In genomic region chr9:84754828-84755227, GRCm38 (mm10) we compare ENCODE assay signal across 32 mouse cellular contexts.
"Had no signal": no experiment of that assay in that cellular context is flagged by ENCODE, and none has a peak within 500 bp of the region (broad histone marks: within the 10 kb centered on the region; RNA-seq: fewer than 3 reads in every experiment).

No protein-coding gene starts in this region.

- H3K9me3 ChIP-seq: limb, embryonic 12.5 days; limb, embryonic 15.5 days; liver, embryonic 12.5 days; liver, embryonic 13.5 days; liver, embryonic 15.5 days; lung, embryonic 15.5 days; megakaryocyte, embryonic 14.5 days; midbrain, embryonic 10.5 days; midbrain, embryonic 12.5 days; midbrain, embryonic 13.5 days; midbrain, embryonic 15.5 days; neural tube, embryonic 12.5 days; neural tube, embryonic 13.5 days had no signal

- H3K9ac ChIP-seq: limb, embryonic 12.5 days; limb, embryonic 15.5 days; liver, embryonic 12.5 days; liver, embryonic 13.5 days; liver, embryonic 14.5 days; liver, embryonic 15.5 days; liver, postnatal 0 days; lung, embryonic 14.5 days; lung, embryonic 15.5 days; midbrain, embryonic 12.5 days; midbrain, embryonic 13.5 days; midbrain, embryonic 15.5 days; neural tube, embryonic 12.5 days; neural tube, embryonic 13.5 days had no signal

- DNase-seq: left cerebral cortex, postnatal 4 days; liver; liver, embryonic 13.5 days; liver, postnatal 0 days; lung, adult 18-20 months; lung, adult 2 months; lung, embryonic 14.5 days; lung, postnatal 10 days; lung, postnatal 14 days; lung, postnatal 36 days; lung, postnatal 4 days; midbrain, embryonic 14.5 days had no signal

- H3K4me3 ChIP-seq: left cerebral cortex, adult 2 months; limb, embryonic 12.5 days; limb, embryonic 15.5 days; liver, embryonic 12.5 days; liver, embryonic 13.5 days; liver, embryonic 15.5 days; lung, embryonic 15.5 days; megakaryocyte, embryonic 14.5 days; midbrain, embryonic 10.5 days; midbrain, embryonic 12.5 days; midbrain, embryonic 13.5 days; midbrain, embryonic 15.5 days; myocyte; neural tube, embryonic 12.5 days; neural tube, embryonic 13.5 days had no signal

- H3K4me1 ChIP-seq: limb, embryonic 12.5 days; limb, embryonic 15.5 days; liver, embryonic 12.5 days; liver, embryonic 13.5 days; liver, embryonic 15.5 days; lung, embryonic 15.5 days; megakaryocyte, embryonic 14.5 days; midbrain, embryonic 10.5 days; midbrain, embryonic 12.5 days; midbrain, embryonic 13.5 days; midbrain, embryonic 15.5 days; neural tube, embryonic 12.5 days; neural tube, embryonic 13.5 days had no signal

- ATAC-seq: liver, embryonic 12.5 days; liver, postnatal 0 days; lung, postnatal 0 days; midbrain, embryonic 15.5 days; midbrain, embryonic 16.5 days had no signal

- H3K4me2 ChIP-seq: limb, embryonic 12.5 days; limb, embryonic 15.5 days; liver, embryonic 11.5 days; liver, embryonic 12.5 days; liver, embryonic 13.5 days; liver, embryonic 15.5 days; lung, embryonic 14.5 days; lung, embryonic 15.5 days; midbrain, embryonic 11.5 days; midbrain, embryonic 12.5 days; midbrain, embryonic 13.5 days; midbrain, embryonic 15.5 days; neural tube, embryonic 12.5 days; neural tube, embryonic 13.5 days had no signal

- H3K27me3 ChIP-seq: limb, embryonic 12.5 days; limb, embryonic 15.5 days; liver, embryonic 12.5 days; liver, embryonic 13.5 days; liver, embryonic 15.5 days; lung, embryonic 15.5 days; megakaryocyte, embryonic 14.5 days; midbrain, embryonic 12.5 days; midbrain, embryonic 13.5 days; midbrain, embryonic 15.5 days; neural tube, embryonic 12.5 days; neural tube, embryonic 13.5 days had no signal

- H3K27ac ChIP-seq: left cerebral cortex, adult 2 months; limb, embryonic 12.5 days; limb, embryonic 15.5 days; liver, embryonic 12.5 days; liver, embryonic 13.5 days; liver, embryonic 14.5 days; liver, embryonic 15.5 days; lung, embryonic 15.5 days; macrophage; midbrain, embryonic 10.5 days; midbrain, embryonic 12.5 days; midbrain, embryonic 13.5 days; midbrain, embryonic 15.5 days; neural tube, embryonic 12.5 days; neural tube, embryonic 13.5 days had no signal

- H3K36me3 ChIP-seq: limb, embryonic 12.5 days; limb, embryonic 15.5 days; liver, embryonic 12.5 days; liver, embryonic 13.5 days; liver, embryonic 15.5 days; lung, embryonic 15.5 days; midbrain, embryonic 10.5 days; midbrain, embryonic 12.5 days; midbrain, embryonic 13.5 days; midbrain, embryonic 15.5 days; neural tube, embryonic 12.5 days; neural tube, embryonic 13.5 days had no signal
